Mouse (Mus musculus): ENCODE measurements around the gene Tlx2.

- no peak for TF ChIP-seq POLR2A (IDR thresholded peaks at IDR 0.05; ENCODE audit: borderline replicate concordance, insufficient read depth, low read length)
- TF ChIP-seq CTCF (IDR thresholded peaks at IDR 0.05; ENCODE audit: borderline replicate concordance, insufficient read depth, low read depth, low read length), result no peak
These were observed 45.7 kb downstream of the Tlx2 start for GRCm38 (mm10) chr6:83024421-83024820.
